Mouse (Mus musculus): ENCODE measurements around the gene Cct4. TPM values are rescaled to one million over a fixed set of nuclear protein-coding genes. Genes with fewer than 3 reads are reported as not detected.
A peak's percentile ranks its signal among the peaks of the same experiment; 100 is the strongest.

Gene Cct4
- polyA plus RNA-seq, 1 experiment from 2014 or later, result 123 TPM

- Histone ChIP-seq H3K9me3 (replicated peaks) (no peaks in the 10 kb centered on the region), H3K9ac (no peak overlapping the region), H3K4me3 (replicated peaks) (peak overlapping the region; percentile 83; the same call in 1 of the 2 replicates), H3K4me2 (peak overlapping the region; percentile 83), H3K27me3 (no peaks in the 10 kb centered on the region), H3K27ac (replicated peaks) (no peak overlapping the region), H3K4me1 (replicated peaks) (peaks cover 41% of the 10 kb centered on the region), H3K36me3 (replicated peaks) (peaks cover 22% of the 10 kb centered on the region)
- 66% methylated on average over 6 of the region's 6 CpGs for WGBS (ENCODE audit: insufficient replicate concordance)
- ATAC-seq (ENCODE audit: insufficient read depth), result no peak
These were observed 7.5 kb upstream of the Cct4 start for GRCm38 (mm10) chr11:22982846-22983245.

- H3K4me2 ChIP-seq, result no peak overlapping the region
- 65% methylated on average over 3 of the region's 3 CpGs for WGBS (ENCODE audit: insufficient replicate concordance)
- H3K27me3 ChIP-seq, result no peaks in the 10 kb centered on the region
- H3K36me3 ChIP-seq (replicated peaks), result no peaks in the 10 kb centered on the region
- no peak overlapping the region for H3K27ac ChIP-seq (replicated peaks)
- H3K9me3 ChIP-seq (replicated peaks), result no peaks in the 10 kb centered on the region
- no peak overlapping the region for H3K9ac ChIP-seq
- ATAC-seq (ENCODE audit: insufficient read depth), result no peak
- H3K4me1 ChIP-seq (replicated peaks), result peaks cover 35% of the 10 kb centered on the region
- H3K4me3 ChIP-seq (replicated peaks), result no peak overlapping the region
These were observed 4.8 kb upstream of the Cct4 start for GRCm38 (mm10) chr11:22985510-22985909.

- Histone ChIP-seq H3K27ac (replicated peaks) (no peak overlapping the region), H3K36me3 (replicated peaks) (no peaks in the 10 kb centered on the region), H3K9me3 (replicated peaks) (no peaks in the 10 kb centered on the region), H3K9ac (no peak overlapping the region), H3K4me1 (replicated peaks) (peaks cover 33% of the 10 kb centered on the region), H3K4me3 (replicated peaks) (no peak overlapping the region), H3K4me2 (no peak overlapping the region), H3K27me3 (no peaks in the 10 kb centered on the region)
- 46% methylated on average over 2 of the region's 2 CpGs for WGBS (ENCODE audit: insufficient replicate concordance)
- ATAC-seq (ENCODE audit: insufficient read depth), result no peak
These were observed 3.0 kb upstream of the Cct4 start for GRCm38 (mm10) chr11:22987357-22987756.

GRCm38 (mm10) chr11:22989786-22990185, 533 bp upstream of the Cct4 start:
- 55% methylated on average over 1 of the region's 1 CpGs for WGBS (ENCODE audit: insufficient replicate concordance)
- Histone ChIP-seq H3K9me3 (replicated peaks) (no peaks in the 10 kb centered on the region), H3K9ac (peak overlapping the region; percentile 74), H3K4me1 (replicated peaks) (peaks cover 26% of the 10 kb centered on the region), H3K27ac (replicated peaks) (peak overlapping the region; percentile 85), H3K27me3 (no peaks in the 10 kb centered on the region), H3K4me3 (replicated peaks) (peak overlapping the region; percentile 74), H3K36me3 (replicated peaks) (peaks cover 15% of the 10 kb centered on the region), H3K4me2 (peak overlapping the region; percentile 82)
- no peak for ATAC-seq (ENCODE audit: insufficient read depth)

- Histone ChIP-seq H3K27me3 (no peaks in the 10 kb centered on the region), H3K27ac (replicated peaks) (peak overlapping the region; percentile 85)
These were observed 1.0 kb downstream of the Cct4 start for GRCm38 (mm10) chr11:22991218-22991835.

GRCm38 (mm10) chr11:22994271-22994670, 4.0 kb downstream of the Cct4 start:
- no peak overlapping the region for H3K4me2 ChIP-seq
- H3K9ac ChIP-seq, result no peak overlapping the region
- ATAC-seq (ENCODE audit: insufficient read depth), result no peak
- H3K9me3 ChIP-seq (replicated peaks), result no peaks in the 10 kb centered on the region
- peaks cover 42% of the 10 kb centered on the region for H3K4me1 ChIP-seq (replicated peaks)
- H3K36me3 ChIP-seq (replicated peaks), result peaks cover 47% of the 10 kb centered on the region
- WGBS (ENCODE audit: insufficient replicate concordance), result 88% methylated on average over 2 of the region's 2 CpGs
- H3K4me3 ChIP-seq (replicated peaks), result no peak overlapping the region
- no peaks in the 10 kb centered on the region for H3K27me3 ChIP-seq
- H3K27ac ChIP-seq (replicated peaks), result no peak overlapping the region

More at GRCm38 (mm10) chr11:22991218-22991835, 1.0 kb downstream of the Cct4 start:
- Histone ChIP-seq H3K9ac (peak overlapping the region; percentile 74), H3K36me3 (replicated peaks) (peaks cover 29% of the 10 kb centered on the region), H3K4me1 (replicated peaks) (peaks cover 26% of the 10 kb centered on the region), H3K4me3 (replicated peaks) (peak overlapping the region; percentile 74), H3K9me3 (replicated peaks) (no peaks in the 10 kb centered on the region), H3K4me2 (peak overlapping the region; percentile 82)
- no peak for ATAC-seq (ENCODE audit: insufficient read depth)
- WGBS (ENCODE audit: insufficient replicate concordance), result 5% methylated on average over 14 of the region's 14 CpGs

- Histone ChIP-seq H3K4me3 (replicated peaks) (no peak overlapping the region), H3K4me2 (no peak overlapping the region), H3K9ac (no peak overlapping the region), H3K4me1 (replicated peaks) (peaks cover 36% of the 10 kb centered on the region), H3K27me3 (no peaks in the 10 kb centered on the region), H3K27ac (replicated peaks) (no peak overlapping the region), H3K9me3 (replicated peaks) (no peaks in the 10 kb centered on the region), H3K36me3 (replicated peaks) (peaks cover 59% of the 10 kb centered on the region)
- 89% methylated on average over 4 of the region's 4 CpGs for WGBS (ENCODE audit: insufficient replicate concordance)
- ATAC-seq (ENCODE audit: insufficient read depth), result no peak
These were observed 5.1 kb downstream of the Cct4 start for GRCm38 (mm10) chr11:22995461-22995860.

- Histone ChIP-seq H3K36me3 (replicated peaks) (peaks cover 80% of the 10 kb centered on the region), H3K9ac (no peak overlapping the region), H3K4me1 (replicated peaks) (peaks cover 24% of the 10 kb centered on the region), H3K4me2 (peak overlapping the region; percentile 52), H3K27me3 (no peaks in the 10 kb centered on the region), H3K9me3 (replicated peaks) (no peaks in the 10 kb centered on the region), H3K27ac (replicated peaks) (peak overlapping the region; percentile 68), H3K4me3 (replicated peaks) (no peak overlapping the region)
- ATAC-seq (ENCODE audit: insufficient read depth), result peak; percentile 94
- WGBS (ENCODE audit: insufficient replicate concordance), result 35% methylated on average over 1 of the region's 1 CpGs
These were observed 8.0 kb downstream of the Cct4 start for GRCm38 (mm10) chr11:22998308-22998707.

GRCm38 (mm10) chr11:23005276-23005675, 15.0 kb downstream of the Cct4 start:
- Histone ChIP-seq H3K9ac (no peak overlapping the region), H3K4me2 (no peak overlapping the region), H3K9me3 (replicated peaks) (no peaks in the 10 kb centered on the region), H3K4me3 (replicated peaks) (no peak overlapping the region), H3K36me3 (replicated peaks) (peaks cover 43% of the 10 kb centered on the region), H3K27me3 (no peaks in the 10 kb centered on the region), H3K27ac (replicated peaks) (no peak overlapping the region), H3K4me1 (replicated peaks) (peaks cover 25% of the 10 kb centered on the region)
- WGBS (ENCODE audit: insufficient replicate concordance), result 74% methylated on average over 1 of the region's 1 CpGs
- ATAC-seq (ENCODE audit: insufficient read depth), result no peak

- Histone ChIP-seq H3K9me3 (replicated peaks) (no peaks in the 10 kb centered on the region), H3K4me3 (replicated peaks) (peak overlapping the region; percentile 65), H3K27me3 (no peaks in the 10 kb centered on the region), H3K9ac (peak overlapping the region; percentile 75), H3K4me2 (peak overlapping the region; percentile 90), H3K27ac (replicated peaks) (peak overlapping the region; percentile 90), H3K4me1 (replicated peaks) (peaks cover 25% of the 10 kb centered on the region), H3K36me3 (replicated peaks) (peaks cover 27% of the 10 kb centered on the region)
- ATAC-seq (ENCODE audit: insufficient read depth), result no peak; the same call in 1 of the 2 replicates
- WGBS (ENCODE audit: insufficient replicate concordance), result 4% methylated on average over 6 of the region's 6 CpGs
These were observed 16.8 kb downstream of the Cct4 start for GRCm38 (mm10) chr11:23007166-23007480.

GRCm38 (mm10) chr11:23007481-23008180, 17.3 kb downstream of the Cct4 start, which contains the start of gene Fam161a:
Fam161a (plus strand) TSS chr11:23007531.
- Histone ChIP-seq H3K36me3 (replicated peaks) (peaks cover 22% of the 10 kb centered on the region), H3K4me2 (peak within 1 kb of the TSS; percentile 90), H3K9me3 (replicated peaks) (no peaks in the 10 kb centered on the region), H3K4me1 (replicated peaks) (peaks cover 25% of the 10 kb centered on the region), H3K27me3 (no peaks in the 10 kb centered on the region), H3K9ac (peak within 1 kb of the TSS; percentile 75), H3K4me3 (replicated peaks) (peak within 1 kb of the TSS; percentile 65), H3K27ac (replicated peaks) (peak within 1 kb of the TSS; percentile 90)
- ATAC-seq (ENCODE audit: insufficient read depth), result peak; percentile 93
- under 1% methylated on average over 22 of the region's 22 CpGs for WGBS (ENCODE audit: insufficient replicate concordance)
